Mouse (Mus musculus): ENCODE measurements around the gene Tmem267. TPM values are rescaled to one million over a fixed set of nuclear protein-coding genes. Genes with fewer than 3 reads are reported as not detected.
A peak's percentile ranks its signal among the peaks of the same experiment; 100 is the strongest.
"Not testable (repeated sequence)": the region's sequence is repeated elsewhere in the genome, so short reads cannot be mapped to it uniquely, and the experiment has no call there.

Gene Tmem267
- polyA plus RNA-seq, 1 experiment from 2014 or later = 3.4 TPM

GRCm38 (mm10) chr13:119477789-119478188, 10.1 kb upstream of the Tmem267 start:
- no peak for ATAC-seq
- no peak overlapping the region for H3K4me2 ChIP-seq (ENCODE audit: low read length)
- H3K36me3 ChIP-seq (ENCODE audit: control insufficient read depth, insufficient read depth) = peaks cover 44% of the 10 kb centered on the region
- H3K4me3 ChIP-seq (replicated peaks; ENCODE audit: low read length) = no peak overlapping the region
- no peak overlapping the region for H3K9ac ChIP-seq (replicated peaks; ENCODE audit: low read depth, low read length)
- H3K27ac ChIP-seq (ENCODE audit: low read length) = no peak overlapping the region
- 94% methylated on average over 2 of the region's 2 CpGs for WGBS
- no peaks in the 10 kb centered on the region for H3K27me3 ChIP-seq (replicated peaks; ENCODE audit: control insufficient read depth, insufficient read depth, low read length)
- H3K9me3 ChIP-seq (ENCODE audit: control insufficient read depth, low read length) = no peaks in the 10 kb centered on the region
- H3K4me1 ChIP-seq (replicated peaks; ENCODE audit: control insufficient read depth, insufficient read depth, low read length) = no peaks in the 10 kb centered on the region

DNA sequence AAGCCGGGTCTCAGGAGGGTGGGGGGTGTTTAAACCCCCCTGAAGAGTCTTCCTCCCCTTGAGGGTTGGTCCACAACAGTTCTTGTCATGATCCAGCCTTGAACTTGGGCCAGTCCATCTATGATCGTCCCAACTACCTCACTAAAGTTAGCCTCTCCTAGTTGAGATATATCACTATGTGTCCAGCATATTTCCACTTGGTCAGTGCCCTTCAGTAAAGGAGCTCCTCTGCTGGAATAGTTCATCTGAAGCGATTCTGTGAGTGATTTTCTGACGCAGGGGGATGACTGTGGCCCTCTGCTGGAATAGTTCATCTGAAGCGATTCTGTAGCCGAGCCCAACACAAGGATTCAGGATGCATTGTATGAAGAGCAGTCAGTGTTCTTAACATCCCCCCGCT, 485 bp upstream of the Tmem267 start:
- 0 out of 2 replicates have a peak overlapping the region, but pooled peaks have one; percentile 10 for H3K4me2 ChIP-seq (ENCODE audit: low read length)
- no peak overlapping the region for H3K4me3 ChIP-seq (replicated peaks; ENCODE audit: low read length)
- H3K9ac ChIP-seq (replicated peaks; ENCODE audit: low read depth, low read length) = no peak overlapping the region
- no peaks in the 10 kb centered on the region for H3K4me1 ChIP-seq (replicated peaks; ENCODE audit: control insufficient read depth, insufficient read depth, low read length)
- H3K27me3 ChIP-seq (replicated peaks; ENCODE audit: control insufficient read depth, insufficient read depth, low read length) = no peaks in the 10 kb centered on the region
- H3K27ac ChIP-seq (ENCODE audit: low read length) = no peak overlapping the region
- no peak for ATAC-seq
- WGBS = 68% methylated on average over 7 of the region's 7 CpGs
- peaks cover 5% of the 10 kb centered on the region for H3K9me3 ChIP-seq (ENCODE audit: control insufficient read depth, low read length)
- peaks cover 20% of the 10 kb centered on the region for H3K36me3 ChIP-seq (ENCODE audit: control insufficient read depth, insufficient read depth)

DNA sequence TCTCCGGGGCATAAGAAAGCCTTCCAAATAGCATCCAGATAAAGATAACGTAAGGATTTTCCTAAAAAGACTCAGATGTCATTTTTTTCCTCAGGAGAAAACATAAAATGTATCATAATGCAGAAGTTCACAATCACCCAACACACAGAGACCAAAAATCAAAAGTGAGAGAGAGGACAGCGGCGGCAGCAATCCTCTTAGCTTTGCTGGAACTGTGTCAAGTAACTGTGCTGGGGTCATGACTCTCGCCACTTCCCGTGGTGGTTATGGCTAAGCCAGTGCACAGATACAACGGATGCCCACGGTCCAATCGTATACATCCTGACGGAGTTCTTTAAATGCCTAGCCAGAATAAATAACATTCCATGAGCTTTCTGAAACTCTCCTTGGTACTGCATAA, 4.2 kb downstream of the Tmem267 start:
- not testable (repeated sequence) for H3K4me3 ChIP-seq (replicated peaks; ENCODE audit: low read length); H3K27ac ChIP-seq (ENCODE audit: low read length); H3K9ac ChIP-seq (replicated peaks; ENCODE audit: low read depth, low read length); H3K36me3 ChIP-seq (ENCODE audit: control insufficient read depth, insufficient read depth); H3K27me3 ChIP-seq (replicated peaks; ENCODE audit: control insufficient read depth, insufficient read depth, low read length); H3K9me3 ChIP-seq (ENCODE audit: control insufficient read depth, low read length); ATAC-seq; H3K4me1 ChIP-seq (replicated peaks; ENCODE audit: control insufficient read depth, insufficient read depth, low read length); H3K4me2 ChIP-seq (ENCODE audit: low read length)
- WGBS = 92% methylated on average over 10 of the region's 10 CpGs

DNA sequence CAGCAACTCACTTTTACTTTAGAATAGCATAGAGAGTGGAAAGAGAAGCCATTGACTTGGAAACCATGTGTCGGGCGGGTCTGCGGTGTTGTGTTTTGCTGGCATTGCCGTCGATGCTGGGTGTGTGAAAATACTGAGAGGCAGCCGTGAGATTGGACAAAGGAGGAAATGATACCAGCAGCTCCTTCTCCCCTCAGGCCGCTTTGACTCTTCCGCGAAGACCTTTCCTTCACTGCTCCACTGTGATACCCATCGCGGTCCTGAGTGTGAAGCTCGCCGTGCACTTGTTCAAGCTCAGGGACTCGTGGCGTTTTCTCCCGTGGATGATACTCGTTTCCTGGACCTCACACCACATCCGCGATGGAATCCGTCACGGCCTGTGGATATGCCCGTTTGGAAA, 7.1 kb downstream of the Tmem267 start:
- H3K4me3 ChIP-seq (replicated peaks; ENCODE audit: low read length); H3K27ac ChIP-seq (ENCODE audit: low read length); H3K4me1 ChIP-seq (replicated peaks; ENCODE audit: control insufficient read depth, insufficient read depth, low read length); H3K27me3 ChIP-seq (replicated peaks; ENCODE audit: control insufficient read depth, insufficient read depth, low read length); H3K4me2 ChIP-seq (ENCODE audit: low read length); H3K9me3 ChIP-seq (ENCODE audit: control insufficient read depth, low read length); H3K9ac ChIP-seq (replicated peaks; ENCODE audit: low read depth, low read length); H3K36me3 ChIP-seq (ENCODE audit: control insufficient read depth, insufficient read depth); ATAC-seq: not testable (repeated sequence)
- WGBS = 97% methylated on average over 9 of the region's 22 CpGs

DNA sequence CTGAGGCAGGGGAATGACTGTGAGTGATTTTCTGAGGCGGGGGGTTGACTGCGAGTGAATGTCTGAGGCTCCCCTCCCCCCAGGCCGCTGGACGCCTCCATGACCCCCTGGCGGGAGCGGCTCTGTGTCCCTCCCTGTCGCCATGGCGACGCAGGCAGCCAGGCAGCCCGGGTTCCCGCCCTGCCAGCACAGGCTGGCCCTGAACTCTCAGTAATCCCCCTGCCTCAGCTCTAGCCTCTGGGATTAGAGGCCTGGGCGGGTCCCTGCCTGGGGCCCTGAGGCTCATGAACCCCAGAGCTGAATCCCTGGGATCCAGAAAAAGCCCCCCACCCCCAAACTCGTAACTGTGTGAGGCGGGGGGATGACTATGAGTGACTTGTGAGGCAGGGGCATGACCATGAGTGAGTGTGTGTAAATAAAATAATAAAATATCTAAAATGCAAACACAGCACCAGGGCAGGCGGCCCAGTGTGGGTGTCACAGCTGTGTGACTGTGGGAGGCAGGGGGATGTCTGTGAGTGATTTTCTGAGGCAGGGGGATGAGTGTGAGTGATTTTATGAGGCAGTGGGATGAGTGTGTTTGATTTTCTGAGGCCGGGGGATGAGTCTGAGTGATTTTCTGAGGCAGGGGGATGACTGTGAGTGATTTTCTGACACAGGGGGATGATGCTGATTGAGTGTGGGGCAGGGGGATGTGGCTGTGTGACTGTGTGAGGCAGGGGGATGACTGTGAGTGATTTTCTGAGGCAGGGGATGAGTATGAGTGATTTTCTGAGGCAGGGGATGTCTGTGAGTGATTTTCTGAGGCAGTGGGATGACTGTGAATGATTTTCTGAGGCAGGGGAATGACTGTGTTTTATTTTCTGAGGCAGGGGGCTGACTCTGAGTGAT, 108.7 kb downstream of the Tmem267 start:
- H3K4me3 ChIP-seq (replicated peaks; ENCODE audit: low read length); H3K36me3 ChIP-seq (ENCODE audit: control insufficient read depth, insufficient read depth); H3K4me1 ChIP-seq (replicated peaks; ENCODE audit: control insufficient read depth, insufficient read depth, low read length); H3K4me2 ChIP-seq (ENCODE audit: low read length); H3K27ac ChIP-seq (ENCODE audit: low read length); H3K27me3 ChIP-seq (replicated peaks; ENCODE audit: control insufficient read depth, insufficient read depth, low read length); H3K9ac ChIP-seq (replicated peaks; ENCODE audit: low read depth, low read length); H3K9me3 ChIP-seq (ENCODE audit: control insufficient read depth, low read length): not testable (repeated sequence)
- 71% methylated on average over 14 of the region's 16 CpGs for WGBS
- ATAC-seq = peak; percentile 86

DNA sequence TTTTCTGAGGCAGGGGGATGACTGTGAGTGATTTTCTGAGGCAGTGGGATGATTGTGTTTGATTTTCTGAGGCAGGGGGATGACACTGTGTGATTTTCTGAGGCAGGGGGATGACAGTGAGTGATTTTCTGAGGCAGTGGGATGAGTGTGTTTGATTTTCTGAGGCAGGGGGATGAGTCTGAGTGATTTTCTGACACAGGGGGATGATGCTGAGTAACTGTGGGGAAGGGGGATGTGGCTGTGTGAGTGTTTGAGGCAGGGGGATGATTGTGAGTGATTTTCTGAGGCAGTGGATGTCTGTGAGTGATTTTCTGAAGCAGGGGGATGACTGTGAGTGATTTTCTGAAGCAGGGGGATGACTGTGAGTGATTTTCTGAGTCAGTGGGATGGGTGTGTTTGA, 110.6 kb downstream of the Tmem267 start:
- not testable (repeated sequence) for H3K36me3 ChIP-seq (ENCODE audit: control insufficient read depth, insufficient read depth); H3K9me3 ChIP-seq (ENCODE audit: control insufficient read depth, low read length); H3K27me3 ChIP-seq (replicated peaks; ENCODE audit: control insufficient read depth, insufficient read depth, low read length); H3K4me2 ChIP-seq (ENCODE audit: low read length); H3K4me1 ChIP-seq (replicated peaks; ENCODE audit: control insufficient read depth, insufficient read depth, low read length); ATAC-seq; H3K9ac ChIP-seq (replicated peaks; ENCODE audit: low read depth, low read length); H3K27ac ChIP-seq (ENCODE audit: low read length); H3K4me3 ChIP-seq (replicated peaks; ENCODE audit: low read length)

DNA sequence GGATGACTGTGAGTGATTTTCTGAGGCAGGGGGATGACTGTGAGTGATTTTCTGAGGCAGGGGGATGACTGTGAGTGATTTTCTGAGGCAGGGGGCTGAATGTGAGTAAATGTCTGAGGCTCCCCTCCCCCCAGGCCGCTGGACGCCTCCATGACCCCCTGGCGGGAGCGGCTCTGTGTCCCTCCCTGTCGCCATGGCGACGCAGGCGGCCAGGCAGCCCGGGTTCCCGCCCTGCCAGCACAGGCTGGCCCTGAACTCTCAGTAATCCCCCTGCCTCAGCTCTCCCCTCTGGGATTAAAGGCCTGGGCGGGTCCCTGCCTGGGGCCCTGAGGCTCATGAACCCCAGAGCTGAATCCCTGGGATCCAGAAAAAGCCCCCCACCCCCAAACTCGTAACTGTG, 111.2 kb downstream of the Tmem267 start:
- not testable (repeated sequence) for H3K27ac ChIP-seq (ENCODE audit: low read length)

DNA sequence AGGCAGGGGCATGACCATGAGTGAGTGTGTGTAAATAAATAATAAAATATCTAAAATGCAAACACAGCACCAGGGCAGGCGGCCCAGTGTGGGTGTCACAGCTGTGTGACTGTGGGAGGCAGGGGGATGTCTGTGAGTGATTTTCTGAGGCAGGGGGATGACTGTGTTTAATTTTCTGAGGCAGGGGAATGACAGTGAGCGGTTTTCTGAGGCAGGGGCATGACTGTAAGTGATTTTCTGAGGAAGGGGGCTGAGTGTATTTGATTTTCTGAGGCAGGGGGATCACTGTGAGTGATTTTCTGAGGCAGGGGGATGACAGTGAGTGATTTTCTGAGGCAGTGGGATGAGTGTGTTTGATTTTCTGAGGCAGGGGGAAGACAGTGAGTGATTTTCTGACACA, 111.7 kb downstream of the Tmem267 start:
- not testable (repeated sequence) for H3K27ac ChIP-seq (ENCODE audit: low read length)
- WGBS = 75% methylated on average over 2 of the region's 2 CpGs

More for the DNA sequence above, 111.2 kb downstream of the Tmem267 start:
- ATAC-seq; H3K27me3 ChIP-seq (replicated peaks; ENCODE audit: control insufficient read depth, insufficient read depth, low read length); H3K4me1 ChIP-seq (replicated peaks; ENCODE audit: control insufficient read depth, insufficient read depth, low read length); H3K9me3 ChIP-seq (ENCODE audit: control insufficient read depth, low read length); H3K36me3 ChIP-seq (ENCODE audit: control insufficient read depth, insufficient read depth); H3K4me2 ChIP-seq (ENCODE audit: low read length); H3K9ac ChIP-seq (replicated peaks; ENCODE audit: low read depth, low read length); H3K4me3 ChIP-seq (replicated peaks; ENCODE audit: low read length): not testable (repeated sequence)
- WGBS = 84% methylated on average over 11 of the region's 12 CpGs

DNA sequence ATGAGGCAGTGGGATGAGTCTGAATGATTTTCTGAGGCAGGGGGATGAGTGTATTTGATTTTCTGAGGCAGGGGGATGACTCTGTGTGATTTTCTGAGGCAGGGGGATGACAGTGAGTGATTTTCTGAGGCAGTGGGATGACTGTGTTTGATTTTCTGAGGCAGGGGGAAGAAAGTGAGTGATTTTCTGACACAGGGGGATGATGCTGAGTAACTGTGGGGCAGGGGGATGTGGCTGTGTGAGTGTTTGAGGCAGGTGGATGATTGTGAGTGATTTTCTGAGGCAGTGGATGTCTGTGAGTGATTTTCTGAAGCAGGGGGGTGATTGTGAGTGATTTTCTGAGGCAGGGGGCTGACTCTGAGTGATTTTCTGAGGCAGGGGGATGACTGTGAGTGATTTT, 112.3 kb downstream of the Tmem267 start:
- H3K27ac ChIP-seq (ENCODE audit: low read length); H3K4me2 ChIP-seq (ENCODE audit: low read length); H3K9ac ChIP-seq (replicated peaks; ENCODE audit: low read depth, low read length); H3K27me3 ChIP-seq (replicated peaks; ENCODE audit: control insufficient read depth, insufficient read depth, low read length); H3K4me3 ChIP-seq (replicated peaks; ENCODE audit: low read length); H3K36me3 ChIP-seq (ENCODE audit: control insufficient read depth, insufficient read depth); H3K4me1 ChIP-seq (replicated peaks; ENCODE audit: control insufficient read depth, insufficient read depth, low read length); ATAC-seq; H3K9me3 ChIP-seq (ENCODE audit: control insufficient read depth, low read length): not testable (repeated sequence)

More for the DNA sequence above, 111.7 kb downstream of the Tmem267 start:
- not testable (repeated sequence) for H3K36me3 ChIP-seq (ENCODE audit: control insufficient read depth, insufficient read depth); H3K4me3 ChIP-seq (replicated peaks; ENCODE audit: low read length); H3K9me3 ChIP-seq (ENCODE audit: control insufficient read depth, low read length); H3K27me3 ChIP-seq (replicated peaks; ENCODE audit: control insufficient read depth, insufficient read depth, low read length); H3K9ac ChIP-seq (replicated peaks; ENCODE audit: low read depth, low read length); ATAC-seq; H3K4me2 ChIP-seq (ENCODE audit: low read length); H3K4me1 ChIP-seq (replicated peaks; ENCODE audit: control insufficient read depth, insufficient read depth, low read length)
